Mouse (Mus musculus) brain, embryonic 14.5 days (tissue): ENCODE data around the gene Zfand2b. TPM values are rescaled to one million over a fixed set of nuclear protein-coding genes. Genes with fewer than 3 reads are reported as not detected.
A peak's percentile ranks its signal among the peaks of the same experiment; 100 is the strongest.

Experiments used
- DNase-seq: peaks from one replicate; pipeline ENCODE4 v3.0.0-alpha.2; 2011; ENCODE audit warnings: low read depth
- CTCF ChIP-seq: fragments of 200-500 bp; IDR thresholded peaks from 2 replicates; pipeline ENCODE4 v1.5.1; 2012; ENCODE audit warnings: inconsistent platforms, mild to moderate bottlenecking, moderate library complexity, borderline replicate concordance; ENCODE audit not compliant: insufficient read depth, insufficient read length; ENCODE audit errors: extremely low read depth
- POLR2A ChIP-seq: fragments of 200-500 bp; IDR thresholded peaks from 2 replicates; pipeline ENCODE4 v1.6.1; 2012; ENCODE audit warnings: mild to moderate bottlenecking, inconsistent platforms, borderline replicate concordance; ENCODE audit not compliant: poor library complexity, insufficient read depth, insufficient read length, severe bottlenecking; ENCODE audit errors: extremely low read depth
- polyA plus RNA-seq: library from polyadenylated mRNA; depleted of rRNA; stranded (reverse); fragments of >200 nt; gene quantifications from 2 replicates; pipeline ENCODE4 v1.2.3, GENCODE M21; 2012

The Zfand2b gene
- polyA plus RNA-seq, 1 experiment: 47.4 TPM

GRCm38 (mm10) chr1:75179334-75180104, 11.1 kb downstream of the Zfand2b start:
- TF ChIP-seq POLR2A (no peak), CTCF (no peak)
- peak; percentile 60 for DNase-seq

GRCm38 (mm10) chr1:75180105-75180590, 11.7 kb downstream of the Zfand2b start, which contains the start of gene Abcb6:
Gene Abcb6 (minus strand): TSS chr1:75180392.
- peak; percentile 97 for DNase-seq
- TF ChIP-seq POLR2A: 0 out of 2 replicates have a peak, but pooled peaks have one; percentile 16
- TF ChIP-seq CTCF: no peak

GRCm38 (mm10) chr1:75180741-75181140, 12.3 kb downstream of the Zfand2b start:
- TF ChIP-seq CTCF: no peak
- no peak for TF ChIP-seq POLR2A
- no peak for DNase-seq

- DNase-seq: no peak
- TF ChIP-seq CTCF (no peak), POLR2A (no peak)
Measured at GRCm38 (mm10) chr1:75181377-75181870, 13.0 kb downstream of the Zfand2b start.

- no peak for DNase-seq
- TF ChIP-seq CTCF (no peak), POLR2A (no peak)
Measured at GRCm38 (mm10) chr1:75182160-75182559, 13.7 kb downstream of the Zfand2b start.

- no peak for DNase-seq
- no peak for TF ChIP-seq POLR2A
- TF ChIP-seq CTCF: no peak
Measured at GRCm38 (mm10) chr1:75185495-75185894, 17.0 kb downstream of the Zfand2b start.

- TF ChIP-seq CTCF (no peak), POLR2A (no peak)
- DNase-seq: peak; percentile 15
Measured at GRCm38 (mm10) chr1:75187126-75187525, 18.7 kb downstream of the Zfand2b start.

- TF ChIP-seq CTCF: no peak
- no peak for TF ChIP-seq POLR2A
Measured at GRCm38 (mm10) chr1:75187914-75188483, 19.6 kb downstream of the Zfand2b start.

GRCm38 (mm10) chr1:75190577-75190976, 22.1 kb downstream of the Zfand2b start:
- no peak for DNase-seq
- TF ChIP-seq POLR2A (no peak), CTCF (no peak)

More at GRCm38 (mm10) chr1:75187914-75188483, 19.6 kb downstream of the Zfand2b start:
- DNase-seq: no peak

- no peak for DNase-seq
- TF ChIP-seq CTCF (no peak), POLR2A (no peak)
Measured at GRCm38 (mm10) chr1:75191258-75191621, 22.8 kb downstream of the Zfand2b start.

GRCm38 (mm10) chr1:75191622-75192402, 23.4 kb downstream of the Zfand2b start, which contains the start of the genes Ankzf1 and Atg9a:
Gene Ankzf1 (plus strand): TSS chr1:75192151.
Gene Atg9a (minus strand): TSS chr1:75192196.
- peak; percentile 100 for DNase-seq
- TF ChIP-seq POLR2A (peak; percentile 5; the same call in 1 of the 2 replicates), CTCF (no peak)
